Mouse (Mus musculus): ENCODE results near the gene Zfp605. TPM values are rescaled to one million over a fixed set of nuclear protein-coding genes. Genes with fewer than 3 reads are reported as not detected.
"Not testable (repeated sequence)": the region's sequence is repeated elsewhere in the genome, so short reads cannot be mapped to it uniquely, and the experiment has no call there.

The Zfp605 gene
- total RNA-seq, 4 experiments from 2014 or later = 3.5 to 5.4 (median 4.3) TPM

GRCm38 (mm10) chr5:110106901-110107564, 2.9 kb upstream of the Zfp605 start:
- DNase-seq (ENCODE audit: low spot score in 2 of 2) = no peak

- DNase-seq (ENCODE audit: low spot score in 2 of 2) = peak; percentile 89 to 94
These were observed 2.1 kb upstream of the Zfp605 start, which contains the start of gene Gtpbp6 for GRCm38 (mm10) chr5:110107581-110108304. TSS of gene Gtpbp6 (minus strand) at chr5:110108197.

- no peak for DNase-seq (ENCODE audit: low spot score in 2 of 2)
These were observed 1.6 kb upstream of the Zfp605 start for GRCm38 (mm10) chr5:110108305-110108628.

GRCm38 (mm10) chr5:110122380-110122779, 12.5 kb downstream of the Zfp605 start:
- DNase-seq (ENCODE audit: low spot score in 2 of 2) = not testable (repeated sequence)

- DNase-seq (ENCODE audit: low spot score in 2 of 2) = peak; percentile 97 to 98
These were observed 25.6 kb downstream of the Zfp605 start, which contains the start of gene Chfr for GRCm38 (mm10) chr5:110135293-110136086. TSS of gene Chfr (plus strand) at chr5:110135842.

- no peak for DNase-seq (ENCODE audit: low spot score in 2 of 2)
These were observed 26.2 kb downstream of the Zfp605 start for GRCm38 (mm10) chr5:110136087-110136464.

- no peak for DNase-seq (ENCODE audit: low spot score in 2 of 2)
These were observed 27.9 kb downstream of the Zfp605 start for GRCm38 (mm10) chr5:110137816-110138215.

GRCm38 (mm10) chr5:110139325-110139724, 29.4 kb downstream of the Zfp605 start:
- no peak for DNase-seq (ENCODE audit: low spot score in 2 of 2)

GRCm38 (mm10) chr5:110140424-110140823, 30.5 kb downstream of the Zfp605 start:
- no peak for DNase-seq (ENCODE audit: low spot score in 2 of 2)

- no peak for DNase-seq (ENCODE audit: low spot score in 2 of 2)
These were observed 32.4 kb downstream of the Zfp605 start for GRCm38 (mm10) chr5:110142309-110142708.

GRCm38 (mm10) chr5:110143007-110143406, 33.1 kb downstream of the Zfp605 start:
- no peak for DNase-seq (ENCODE audit: low spot score in 2 of 2)

GRCm38 (mm10) chr5:110169374-110169773, 59.5 kb downstream of the Zfp605 start:
- no peak for DNase-seq (ENCODE audit: low spot score in 2 of 2)

GRCm38 (mm10) chr5:110176362-110177020, 66.6 kb downstream of the Zfp605 start, which contains the start of gene Golga3:
TSS of gene Golga3 (plus strand) at chr5:110176701.
- DNase-seq (ENCODE audit: low spot score in 2 of 2) = peak; percentile 94 to 97

- DNase-seq (ENCODE audit: low spot score in 2 of 2) = no peak
These were observed 67.1 kb downstream of the Zfp605 start for GRCm38 (mm10) chr5:110177021-110177420.

GRCm38 (mm10) chr5:110178628-110179027, 68.7 kb downstream of the Zfp605 start:
- no peak for DNase-seq (ENCODE audit: low spot score in 2 of 2)

Other genes starting within 250 kb of the Zfp605 start
- gene Gm15446, start 186.7 kb upstream of the Zfp605 start, total RNA-seq (2022) = 1 to 10 TPM; 3.8 to 7.8 (median 5.5) TPM
- gene Zfp932, start 113.6 kb upstream of the Zfp605 start, total RNA-seq (2022) = 1 to 10 TPM; 7.7 to 9.9 (median 8.6) TPM
- 1 to 10 TPM in 3 of 4 experiments, under 1 TPM in 1; 0.65 to 2.5 (median 1.8) TPM for gene Gm17655, start 37.6 kb upstream of the Zfp605 start, total RNA-seq (2022)
- gene Gm35315, start 15.7 kb upstream of the Zfp605 start, total RNA-seq (2022) = under 1 TPM; 0.27 to 0.49 (median 0.34) TPM
- gene Plcxd1, start 10.1 kb upstream of the Zfp605 start, total RNA-seq (2022) = not detected
- gene Gtpbp6, start 1.9 kb upstream of the Zfp605 start, total RNA-seq (2022) = 10 to 100 TPM; 10.9 to 20.6 (median 13.5) TPM
- 10 to 100 TPM in 3 of 4 experiments, 1 to 10 TPM in 1; 9.0 to 12.7 (median 12.0) TPM for gene Chfr, start 25.8 kb downstream of the Zfp605 start, total RNA-seq (2022)
- gene Golga3, start 66.6 kb downstream of the Zfp605 start, total RNA-seq (2022) = 10 to 100 TPM; 44.1 to 52.7 (median 50.0) TPM
- gene Ankle2, start 120.9 kb downstream of the Zfp605 start, total RNA-seq (2022) = 10 to 100 TPM; 30.9 to 39.7 (median 33.5) TPM
- gene Pgam5, start 159.8 kb downstream of the Zfp605 start, total RNA-seq (2022) = 10 to 100 TPM; 25.4 to 30.6 (median 28.3) TPM
- gene Pxmp2, start 176.1 kb downstream of the Zfp605 start, total RNA-seq (2022) = 10 to 100 TPM; 38.1 to 54.8 (median 44.5) TPM
- gene Pole, start 176.2 kb downstream of the Zfp605 start, total RNA-seq (2022) = 1 to 10 TPM in 3 of 4 experiments, under 1 TPM in 1; 0.99 to 2.5 (median 1.5) TPM
- not detected for gene P2rx2, start 233.1 kb downstream of the Zfp605 start, total RNA-seq (2022)
- gene Lrcol1, start 234.6 kb downstream of the Zfp605 start, total RNA-seq (2022) = not detected

Measured in gastrocnemius, adult 8-10 months (tissue).